Mouse (Mus musculus): ENCODE results near the gene Mycbpap. TPM values are rescaled to one million over a fixed set of nuclear protein-coding genes. Genes with fewer than 3 reads are reported as not detected.
A peak's percentile ranks its signal among the peaks of the same experiment; 100 is the strongest.

Mycbpap gene
- polyA plus RNA-seq, 1 experiment from 2014 or later, result 2.1 TPM

DNA sequence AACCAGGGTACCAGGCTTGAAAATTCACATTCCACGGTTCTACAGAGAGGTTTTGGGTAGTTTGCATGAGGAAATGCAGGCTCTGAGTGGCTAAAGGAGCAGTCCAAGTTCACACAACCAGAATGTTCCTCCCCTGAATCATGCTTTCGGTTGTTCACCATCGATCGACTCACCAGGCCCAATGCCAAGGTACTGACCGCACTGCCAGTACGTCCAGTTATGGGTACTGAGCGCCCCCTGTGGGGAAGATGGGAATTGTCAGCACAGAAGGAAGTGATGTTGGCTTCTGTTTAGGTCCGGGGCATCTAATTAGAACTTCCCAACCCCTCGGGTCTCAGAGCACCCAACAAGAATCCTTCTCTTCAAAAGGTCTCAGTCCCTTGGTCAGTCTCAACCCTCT, 22.4 kb upstream of the Mycbpap start:
- H3K27ac ChIP-seq (ENCODE audit: low read depth, low read length), result no peak overlapping the region
- no peaks in the 10 kb centered on the region for H3K9me3 ChIP-seq (ENCODE audit: control insufficient read depth, low read length)
- H3K4me2 ChIP-seq (replicated peaks; ENCODE audit: low read depth, low read length), result 0 out of 2 replicates have a peak overlapping the region, but pooled peaks have one; percentile 17
- H3K9ac ChIP-seq (ENCODE audit: low read depth, low read length), result no peak overlapping the region
- H3K27me3 ChIP-seq (ENCODE audit: control insufficient read depth, insufficient read depth, low read length), result no peaks in the 10 kb centered on the region
- peaks cover 4% of the 10 kb centered on the region; the same call in 1 of the 2 replicates for H3K4me1 ChIP-seq (replicated peaks; ENCODE audit: control insufficient read depth, insufficient read depth, low read length)
- no peaks in the 10 kb centered on the region for H3K36me3 ChIP-seq (ENCODE audit: control insufficient read depth, insufficient read depth, low read length)
- 45% methylated on average over 9 of the region's 9 CpGs for WGBS
- H3K4me3 ChIP-seq (ENCODE audit: low read depth, low read length), result no peak overlapping the region
- peak; percentile 83 for DNase-seq (ENCODE audit: low spot score)
- ATAC-seq (ENCODE audit: low FRiP score), result no peak

DNA sequence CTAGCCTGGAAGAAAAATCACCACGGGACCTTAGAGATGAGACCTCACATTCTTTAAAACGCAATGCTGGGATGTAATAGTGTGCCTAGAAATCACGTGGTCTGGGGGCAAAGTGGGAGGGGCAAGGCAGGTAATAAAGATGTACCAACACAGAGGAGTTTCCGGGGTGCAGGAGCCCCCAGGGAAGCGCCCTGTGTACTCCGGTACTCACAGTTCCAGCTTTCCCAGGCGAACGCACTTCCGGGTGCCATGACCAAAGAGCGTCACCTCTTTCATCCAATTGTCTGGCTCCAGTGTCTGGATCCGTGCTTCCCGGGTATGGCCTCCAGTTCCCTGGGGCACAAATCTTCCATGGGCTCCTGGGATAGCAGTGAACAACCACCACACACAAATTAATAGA, 21.8 kb upstream of the Mycbpap start:
- no peak overlapping the region for H3K9ac ChIP-seq (ENCODE audit: low read depth, low read length)
- H3K4me3 ChIP-seq (ENCODE audit: low read depth, low read length), result no peak overlapping the region
- no peak overlapping the region for H3K4me2 ChIP-seq (replicated peaks; ENCODE audit: low read depth, low read length)
- WGBS, result 83% methylated on average over 12 of the region's 12 CpGs
- DNase-seq (ENCODE audit: low spot score), result no peak
- no peak overlapping the region for H3K27ac ChIP-seq (ENCODE audit: low read depth, low read length)
- no peaks in the 10 kb centered on the region for H3K9me3 ChIP-seq (ENCODE audit: control insufficient read depth, low read length)
- no peaks in the 10 kb centered on the region for H3K27me3 ChIP-seq (ENCODE audit: control insufficient read depth, insufficient read depth, low read length)
- no peak for ATAC-seq (ENCODE audit: low FRiP score)
- H3K4me1 ChIP-seq (replicated peaks; ENCODE audit: control insufficient read depth, insufficient read depth, low read length), result peaks cover 4% of the 10 kb centered on the region; the same call in 1 of the 2 replicates
- H3K36me3 ChIP-seq (ENCODE audit: control insufficient read depth, insufficient read depth, low read length), result no peaks in the 10 kb centered on the region

DNA sequence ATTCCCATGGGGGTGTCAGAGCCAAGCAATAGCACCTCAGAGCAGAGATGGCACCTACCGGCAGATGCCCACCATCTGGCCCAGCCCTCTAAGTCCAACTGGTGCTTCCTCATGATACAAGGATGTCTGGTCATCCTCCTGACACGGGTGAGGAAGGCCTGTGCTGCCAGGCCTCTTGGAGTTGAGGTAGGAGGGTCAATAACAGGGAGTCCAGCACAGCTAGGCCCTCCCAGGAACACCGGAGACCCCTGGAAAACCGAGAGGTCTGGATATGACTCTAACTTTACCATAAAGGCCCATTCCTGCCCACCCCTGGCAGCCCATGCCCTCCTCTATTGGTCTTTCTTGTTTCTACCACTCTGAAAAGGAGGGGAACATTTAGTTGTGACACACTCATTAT, 20.9 kb upstream of the Mycbpap start:
- Histone ChIP-seq H3K9me3 (ENCODE audit: control insufficient read depth, low read length) (no peaks in the 10 kb centered on the region), H3K4me2 (replicated peaks; ENCODE audit: low read depth, low read length) (no peak overlapping the region), H3K4me1 (replicated peaks; ENCODE audit: control insufficient read depth, insufficient read depth, low read length) (no peaks in the 10 kb centered on the region), H3K9ac (ENCODE audit: low read depth, low read length) (no peak overlapping the region), H3K36me3 (ENCODE audit: control insufficient read depth, insufficient read depth, low read length) (no peaks in the 10 kb centered on the region), H3K27me3 (ENCODE audit: control insufficient read depth, insufficient read depth, low read length) (no peaks in the 10 kb centered on the region), H3K27ac (ENCODE audit: low read depth, low read length) (no peak overlapping the region), H3K4me3 (ENCODE audit: low read depth, low read length) (no peak overlapping the region)
- ATAC-seq (ENCODE audit: low FRiP score) (no peak), DNase-seq (ENCODE audit: low spot score) (no peak)
- 92% methylated on average over 4 of the region's 4 CpGs for WGBS

DNA sequence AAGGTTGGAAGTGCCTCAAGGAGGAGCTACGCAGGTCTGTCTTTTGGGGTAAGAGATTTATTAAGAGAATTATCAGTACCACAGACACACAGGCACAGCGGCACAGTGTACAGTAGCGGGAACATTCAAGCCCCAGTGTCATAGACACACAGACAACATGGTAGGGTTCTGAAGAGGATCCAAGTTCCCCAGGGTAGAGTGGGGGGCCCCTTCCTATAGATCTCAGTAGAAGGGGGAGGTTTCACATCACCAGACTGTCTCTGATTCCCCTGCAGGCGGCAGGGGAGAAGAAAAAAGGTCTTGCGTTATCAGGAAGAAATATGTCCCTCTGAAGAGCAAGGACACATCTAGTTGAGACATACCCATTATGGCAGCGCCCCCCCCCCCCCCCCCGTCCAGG, 18.2 kb upstream of the Mycbpap start:
- Histone ChIP-seq H3K4me3 (ENCODE audit: low read depth, low read length) (no peak overlapping the region), H3K9me3 (ENCODE audit: control insufficient read depth, low read length) (no peaks in the 10 kb centered on the region), H3K9ac (ENCODE audit: low read depth, low read length) (no peak overlapping the region), H3K27ac (ENCODE audit: low read depth, low read length) (no peak overlapping the region), H3K27me3 (ENCODE audit: control insufficient read depth, insufficient read depth, low read length) (no peaks in the 10 kb centered on the region), H3K4me2 (replicated peaks; ENCODE audit: low read depth, low read length) (no peak overlapping the region), H3K4me1 (replicated peaks; ENCODE audit: control insufficient read depth, insufficient read depth, low read length) (no peaks in the 10 kb centered on the region), H3K36me3 (ENCODE audit: control insufficient read depth, insufficient read depth, low read length) (no peaks in the 10 kb centered on the region)
- WGBS, result 77% methylated on average over 7 of the region's 7 CpGs
- DNase-seq (ENCODE audit: low spot score) (no peak), ATAC-seq (ENCODE audit: low FRiP score) (no peak)

DNA sequence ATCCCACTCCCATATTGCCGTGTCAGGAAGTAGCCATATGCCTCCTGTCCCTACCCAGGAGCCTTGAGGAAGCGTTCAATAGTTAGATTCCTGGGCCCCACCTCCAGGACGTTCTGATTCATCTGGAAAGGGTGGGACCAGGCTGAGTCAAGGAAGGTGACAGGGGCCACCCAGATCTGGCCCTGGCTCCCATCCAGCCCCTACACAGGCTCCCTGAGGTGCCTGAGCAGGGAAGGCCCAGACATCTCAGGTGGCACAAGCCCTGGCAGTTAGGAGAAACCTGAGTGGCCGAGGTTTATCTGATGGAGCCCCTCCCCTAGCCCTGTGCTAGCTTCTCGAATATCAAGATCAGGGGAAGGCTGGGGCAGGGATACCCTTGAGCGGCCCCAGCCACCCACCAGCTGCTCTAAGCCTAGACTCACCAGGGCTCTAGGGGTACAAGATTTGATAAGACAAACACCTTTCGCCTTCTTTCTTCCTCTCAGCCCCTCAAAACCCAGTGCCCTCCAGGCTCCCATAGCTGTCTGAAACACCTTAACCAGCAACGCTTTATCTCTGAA, 17.3 kb upstream of the Mycbpap start:
- ATAC-seq (ENCODE audit: low FRiP score) (no peak), DNase-seq (ENCODE audit: low spot score) (no peak)
- Histone ChIP-seq H3K27ac (ENCODE audit: low read depth, low read length) (no peak overlapping the region), H3K36me3 (ENCODE audit: control insufficient read depth, insufficient read depth, low read length) (no peaks in the 10 kb centered on the region), H3K9ac (ENCODE audit: low read depth, low read length) (no peak overlapping the region), H3K27me3 (ENCODE audit: control insufficient read depth, insufficient read depth, low read length) (no peaks in the 10 kb centered on the region), H3K4me3 (ENCODE audit: low read depth, low read length) (no peak overlapping the region), H3K4me1 (replicated peaks; ENCODE audit: control insufficient read depth, insufficient read depth, low read length) (no peaks in the 10 kb centered on the region), H3K4me2 (replicated peaks; ENCODE audit: low read depth, low read length) (no peak overlapping the region), H3K9me3 (ENCODE audit: control insufficient read depth, low read length) (no peaks in the 10 kb centered on the region)
- WGBS, result 58% methylated on average over 8 of the region's 8 CpGs

DNA sequence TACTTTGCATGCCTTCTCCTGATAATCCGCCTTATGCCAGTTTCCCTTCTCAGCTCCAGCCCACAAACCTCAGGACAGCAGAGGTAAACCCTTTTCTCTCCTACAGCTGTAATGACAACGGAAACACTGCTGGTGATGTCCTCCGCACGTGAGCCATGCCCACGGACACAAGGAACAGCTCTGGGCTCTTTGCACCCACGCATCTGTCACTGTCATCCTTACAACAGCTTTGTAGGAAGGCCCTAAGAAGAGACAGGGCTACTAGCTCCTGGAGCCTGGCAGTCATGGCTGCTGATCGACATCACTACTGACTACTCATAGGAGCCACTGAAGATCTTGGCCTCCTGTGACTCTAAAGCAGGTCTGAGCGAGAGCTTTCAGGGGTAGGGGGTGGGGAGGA, 11.6 kb upstream of the Mycbpap start:
- ATAC-seq (ENCODE audit: low FRiP score) (no peak), DNase-seq (ENCODE audit: low spot score) (no peak)
- H3K9me3 ChIP-seq (ENCODE audit: control insufficient read depth, low read length), result no peaks in the 10 kb centered on the region
- no peaks in the 10 kb centered on the region for H3K36me3 ChIP-seq (ENCODE audit: control insufficient read depth, insufficient read depth, low read length)
- H3K4me1 ChIP-seq (replicated peaks; ENCODE audit: control insufficient read depth, insufficient read depth, low read length), result no peaks in the 10 kb centered on the region
- H3K9ac ChIP-seq (ENCODE audit: low read depth, low read length), result no peak overlapping the region
- WGBS, result 74% methylated on average over 8 of the region's 8 CpGs
- H3K27ac ChIP-seq (ENCODE audit: low read depth, low read length), result no peak overlapping the region
- no peak overlapping the region for H3K4me3 ChIP-seq (ENCODE audit: low read depth, low read length)
- H3K4me2 ChIP-seq (replicated peaks; ENCODE audit: low read depth, low read length), result no peak overlapping the region
- H3K27me3 ChIP-seq (ENCODE audit: control insufficient read depth, insufficient read depth, low read length), result no peaks in the 10 kb centered on the region

DNA sequence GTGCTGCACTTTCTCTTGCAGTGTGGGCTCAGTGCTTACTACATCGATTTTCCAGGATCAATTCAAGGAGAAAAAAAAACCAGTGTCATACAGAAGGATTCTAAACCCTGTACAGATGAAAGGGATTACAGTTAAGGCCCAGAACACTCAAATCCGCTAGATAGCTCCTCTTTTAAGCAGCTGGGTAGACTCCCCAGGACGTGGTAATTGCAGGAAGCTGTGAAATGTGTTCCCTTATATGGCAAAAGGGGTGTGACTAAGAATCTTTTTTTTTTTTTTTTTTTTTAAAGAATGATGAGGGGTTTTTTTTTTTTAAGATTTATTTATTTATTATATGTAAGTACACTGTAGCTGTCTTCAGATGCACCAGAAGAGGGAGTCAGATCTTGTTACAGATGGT, 7.3 kb upstream of the Mycbpap start:
- H3K4me3 ChIP-seq (ENCODE audit: low read depth, low read length), result no peak overlapping the region
- no peak overlapping the region for H3K27ac ChIP-seq (ENCODE audit: low read depth, low read length)
- H3K27me3 ChIP-seq (ENCODE audit: control insufficient read depth, insufficient read depth, low read length), result no peaks in the 10 kb centered on the region
- 61% methylated on average over 3 of the region's 3 CpGs for WGBS
- no peaks in the 10 kb centered on the region for H3K36me3 ChIP-seq (ENCODE audit: control insufficient read depth, insufficient read depth, low read length)
- ATAC-seq (ENCODE audit: low FRiP score) (no peak), DNase-seq (ENCODE audit: low spot score) (no peak)
- no peak overlapping the region for H3K4me2 ChIP-seq (replicated peaks; ENCODE audit: low read depth, low read length)
- H3K9me3 ChIP-seq (ENCODE audit: control insufficient read depth, low read length), result no peaks in the 10 kb centered on the region
- no peaks in the 10 kb centered on the region for H3K4me1 ChIP-seq (replicated peaks; ENCODE audit: control insufficient read depth, insufficient read depth, low read length)
- no peak overlapping the region for H3K9ac ChIP-seq (ENCODE audit: low read depth, low read length)

DNA sequence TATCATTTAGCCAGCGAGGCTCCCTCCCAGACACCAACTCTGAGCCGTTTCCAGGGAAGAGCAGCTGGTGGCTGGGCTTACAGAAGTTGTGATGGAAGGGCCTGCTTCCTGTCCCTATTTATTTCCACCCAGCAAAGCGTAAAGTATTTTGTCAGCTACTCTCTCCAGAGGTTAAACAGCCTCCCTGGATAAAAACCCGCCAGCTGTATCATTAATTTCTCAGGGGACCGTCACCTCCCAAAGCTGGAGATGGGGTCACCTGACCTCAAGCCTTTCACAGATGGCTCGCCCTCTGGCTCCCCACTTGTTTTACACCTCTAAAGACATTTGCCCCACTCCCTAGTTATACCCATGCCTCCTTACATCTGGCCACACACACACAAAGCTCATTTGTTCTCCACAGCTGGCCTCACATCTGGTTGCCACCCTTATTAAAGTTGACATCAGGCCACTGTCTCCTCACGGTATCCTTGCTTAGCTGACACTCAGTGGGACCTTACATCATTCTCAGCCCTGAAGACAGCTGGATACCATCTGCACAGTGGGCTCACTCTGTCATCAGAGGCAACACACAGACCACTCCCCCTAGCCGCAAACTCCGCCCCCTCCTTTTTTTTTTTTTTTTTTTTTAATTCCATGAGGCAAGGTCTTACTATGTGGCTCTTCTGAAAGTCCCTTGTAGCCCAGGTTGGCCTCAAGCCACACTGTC, 4.8 kb upstream of the Mycbpap start:
- no peaks in the 10 kb centered on the region for H3K4me1 ChIP-seq (replicated peaks; ENCODE audit: control insufficient read depth, insufficient read depth, low read length)
- no peak overlapping the region for H3K4me2 ChIP-seq (replicated peaks; ENCODE audit: low read depth, low read length)
- no peaks in the 10 kb centered on the region for H3K27me3 ChIP-seq (ENCODE audit: control insufficient read depth, insufficient read depth, low read length)
- H3K36me3 ChIP-seq (ENCODE audit: control insufficient read depth, insufficient read depth, low read length), result no peaks in the 10 kb centered on the region
- WGBS, result 43% methylated on average over 9 of the region's 9 CpGs
- H3K9me3 ChIP-seq (ENCODE audit: control insufficient read depth, low read length), result no peaks in the 10 kb centered on the region
- DNase-seq (ENCODE audit: low spot score) (peak; percentile 33), ATAC-seq (ENCODE audit: low FRiP score) (no peak)
- H3K9ac ChIP-seq (ENCODE audit: low read depth, low read length), result no peak overlapping the region
- no peak overlapping the region for H3K27ac ChIP-seq (ENCODE audit: low read depth, low read length)
- no peak overlapping the region for H3K4me3 ChIP-seq (ENCODE audit: low read depth, low read length)

DNA sequence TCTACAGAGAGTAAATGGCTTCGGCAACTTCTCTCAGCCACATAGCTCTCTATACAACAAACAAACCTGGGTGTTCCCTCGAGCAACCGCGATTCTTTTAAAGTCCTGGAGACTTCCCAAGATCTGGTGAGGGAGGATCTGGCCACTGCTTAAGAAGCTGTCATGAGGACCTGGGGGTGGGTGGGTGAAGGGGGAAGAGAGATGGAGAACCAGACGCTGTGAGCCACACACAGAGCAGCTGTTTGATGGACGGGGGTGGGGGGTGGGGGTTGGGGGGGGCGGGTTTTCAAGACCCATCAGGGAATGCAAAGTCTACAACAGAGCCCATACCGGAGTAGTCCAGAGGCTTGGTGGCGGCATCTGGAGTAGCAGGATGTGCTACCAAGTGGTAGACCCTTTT, 8.1 kb downstream of the Mycbpap start:
- WGBS, result 69% methylated on average over 9 of the region's 9 CpGs
- no peak overlapping the region for H3K9ac ChIP-seq (ENCODE audit: low read depth, low read length)
- H3K9me3 ChIP-seq (ENCODE audit: control insufficient read depth, low read length), result no peaks in the 10 kb centered on the region
- no peaks in the 10 kb centered on the region for H3K4me1 ChIP-seq (replicated peaks; ENCODE audit: control insufficient read depth, insufficient read depth, low read length)
- H3K4me2 ChIP-seq (replicated peaks; ENCODE audit: low read depth, low read length), result no peak overlapping the region
- H3K4me3 ChIP-seq (ENCODE audit: low read depth, low read length), result no peak overlapping the region
- H3K27me3 ChIP-seq (ENCODE audit: control insufficient read depth, insufficient read depth, low read length), result no peaks in the 10 kb centered on the region
- H3K27ac ChIP-seq (ENCODE audit: low read depth, low read length), result no peak overlapping the region
- H3K36me3 ChIP-seq (ENCODE audit: control insufficient read depth, insufficient read depth, low read length), result no peaks in the 10 kb centered on the region
- no peak for DNase-seq (ENCODE audit: low spot score)
- no peak for ATAC-seq (ENCODE audit: low FRiP score)

Measured in hindbrain, embryonic 11.5 days (tissue).